Mouse (Mus musculus) midbrain, postnatal 0 days (tissue): ENCODE results near the gene Eri3. TPM values are rescaled to one million over a fixed set of nuclear protein-coding genes. Genes with fewer than 3 reads are reported as not detected.

Source experiments
- ATAC-seq: fragments of 200-750 bp; cut with Nextera tagmentation; 2 replicates; pipeline ENCODE4 v1.8.0; 2017; ENCODE audit warnings: moderate number of reproducible peaks, mild to moderate bottlenecking, moderate TSS enrichment, moderate library complexity; ENCODE audit not compliant: low FRiP score
- DNase-seq: peaks from one replicate; pipeline ENCODE4 v3.0.0-alpha.2; 2015; ENCODE audit warnings: low spot score
- H3K27ac ChIP-seq: fragments of 300-500 bp; sonication (generic); 2 replicates; pipeline ENCODE4 v1.5.1; 2014; ENCODE audit warnings: low read depth, mild to moderate bottlenecking, low read length, mixed read lengths
- H3K27me3 ChIP-seq: fragments of 300-500 bp; sonication (generic); 2 replicates; pipeline ENCODE4 v1.6.1; 2014; ENCODE audit warnings: low read length, control low read depth, mixed read lengths; ENCODE audit not compliant: insufficient read depth
- H3K36me3 ChIP-seq: fragments of 300-500 bp; sonication (generic); 2 replicates; pipeline ENCODE4 v1.6.1; 2014; ENCODE audit warnings: low read length, control low read depth, mixed read lengths; ENCODE audit not compliant: insufficient read depth
- H3K4me1 ChIP-seq: fragments of 300-500 bp; sonication (generic); 2 replicates; pipeline ENCODE4 v1.6.1; 2014; ENCODE audit warnings: mild to moderate bottlenecking, control low read depth, antibody characterized with exemption, low read length, mixed read lengths; ENCODE audit not compliant: insufficient read depth
- H3K4me2 ChIP-seq: fragments of 300-500 bp; sonication (generic); 2 replicates; pipeline ENCODE4 v1.6.1; 2014; ENCODE audit warnings: low read depth, mild to moderate bottlenecking, low read length, mixed read lengths; ENCODE audit not compliant: poor library complexity, severe bottlenecking
- H3K4me3 ChIP-seq: fragments of 300-500 bp; sonication (generic); 2 replicates; pipeline ENCODE4 v1.5.1; 2014; ENCODE audit warnings: low read depth, mild to moderate bottlenecking, low read length, moderate library complexity
- H3K9ac ChIP-seq: fragments of 300-500 bp; sonication (generic); replicated peaks from 2 replicates; pipeline ENCODE4 v1.6.1; 2014; ENCODE audit warnings: mild to moderate bottlenecking, low read length, moderate library complexity, mixed read lengths; ENCODE audit not compliant: poor library complexity, severe bottlenecking
- H3K9me3 ChIP-seq: fragments of 300-500 bp; sonication (generic); 2 replicates; pipeline ENCODE4 v1.6.1; 2016; ENCODE audit warnings: low read length, control low read depth
- CTCF ChIP-seq: IDR thresholded peaks from 2 replicates; pipeline ENCODE4 v1.5.1; 2016; ENCODE audit warnings: antibody characterized with exemption, mild to moderate bottlenecking
- whole genome bisulfite sequencing: fragments of 180-500 bp; shearing (Covaris S2); extraction: QIAGEN DNeasy Blood & Tissue Kit; methylation state at CpG from one replicate; pipeline ENCODE4 v1.1.7; 2014; 5-methylcytosine and 5-hydroxymethylcytosine counted together
- polyA plus RNA-seq: library from polyadenylated mRNA; unstranded; fragments of >200 nt; fragmentation: Nextera tagmentation; extraction: Ambion mirVana; gene quantifications from 2 replicates; pipeline ENCODE4 v1.2.1, GENCODE M21; 2015
- total RNA-seq: library from RNA; depleted of rRNA; stranded (reverse); fragments of >200 nt; gene quantifications from 2 replicates; pipeline ENCODE4 v1.2.3, GENCODE M21; 2014

Gene Eri3
- total and polyA plus RNA-seq, 2 experiments from 2014 or later: 291 to 323 TPM

DNA sequence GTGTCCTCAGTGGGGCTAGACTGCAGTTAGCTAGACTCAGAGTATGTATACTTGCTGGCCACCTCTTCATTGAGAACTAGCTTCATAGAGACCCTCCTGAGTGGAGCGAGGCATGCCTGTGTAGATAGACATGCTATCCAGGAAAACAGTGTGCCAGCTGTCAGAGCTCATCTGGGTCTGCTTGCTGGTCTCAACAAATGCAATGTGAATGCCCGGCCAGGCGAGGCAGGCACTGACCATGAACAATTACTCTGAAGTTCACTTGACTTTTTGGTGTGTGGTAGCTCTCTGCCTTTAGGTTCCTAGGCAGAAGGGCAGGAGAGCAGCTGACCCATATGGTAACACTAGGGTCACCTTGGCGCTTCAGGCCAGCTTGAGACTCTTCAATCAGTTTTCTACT lies 66.4 kb downstream of the Eri3 start:
- no peaks in the 10 kb centered on the region for H3K27me3 ChIP-seq
- DNase-seq (no peak), ATAC-seq (no peak)
- WGBS: 94% methylated on average over 4 of the region's 4 CpGs
- H3K9ac ChIP-seq: no peak overlapping the region
- no peak overlapping the region for H3K4me3 ChIP-seq
- peaks cover 46% of the 10 kb centered on the region for H3K36me3 ChIP-seq
- no peak overlapping the region for H3K27ac ChIP-seq
- no peaks in the 10 kb centered on the region for H3K4me1 ChIP-seq
- H3K4me2 ChIP-seq: no peak overlapping the region
- H3K9me3 ChIP-seq: no peaks in the 10 kb centered on the region
- no peak for TF ChIP-seq CTCF

DNA sequence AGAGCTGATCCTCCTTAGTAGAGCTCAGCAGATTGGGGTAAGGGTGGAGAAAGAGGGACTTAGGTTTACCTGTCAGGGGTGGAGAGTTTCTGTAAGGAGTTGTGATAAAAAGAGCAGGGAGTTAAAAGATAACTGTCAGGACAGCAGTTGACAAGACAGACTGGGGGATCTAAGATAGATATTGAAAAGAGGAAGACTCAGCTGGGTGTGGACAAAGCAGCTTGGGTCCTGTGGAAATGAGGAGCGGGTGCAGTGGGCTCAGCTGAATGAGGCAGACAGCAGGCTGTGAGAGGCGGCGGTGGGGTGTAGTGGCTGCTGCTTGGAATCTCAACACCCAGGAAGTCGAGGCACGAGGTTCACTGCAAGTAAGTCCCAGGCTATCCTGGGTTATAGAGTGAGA lies 72.1 kb downstream of the Eri3 start:
- Histone ChIP-seq H3K4me2 (no peak overlapping the region), H3K4me1 (no peaks in the 10 kb centered on the region), H3K27ac (no peak overlapping the region), H3K9ac (no peak overlapping the region), H3K27me3 (no peaks in the 10 kb centered on the region), H3K4me3 (no peak overlapping the region), H3K36me3 (peaks cover 11% of the 10 kb centered on the region), H3K9me3 (no peaks in the 10 kb centered on the region)
- TF ChIP-seq CTCF: no peak
- DNase-seq: no peak
- 95% methylated on average over 5 of the region's 5 CpGs for WGBS
- no peak for ATAC-seq

DNA sequence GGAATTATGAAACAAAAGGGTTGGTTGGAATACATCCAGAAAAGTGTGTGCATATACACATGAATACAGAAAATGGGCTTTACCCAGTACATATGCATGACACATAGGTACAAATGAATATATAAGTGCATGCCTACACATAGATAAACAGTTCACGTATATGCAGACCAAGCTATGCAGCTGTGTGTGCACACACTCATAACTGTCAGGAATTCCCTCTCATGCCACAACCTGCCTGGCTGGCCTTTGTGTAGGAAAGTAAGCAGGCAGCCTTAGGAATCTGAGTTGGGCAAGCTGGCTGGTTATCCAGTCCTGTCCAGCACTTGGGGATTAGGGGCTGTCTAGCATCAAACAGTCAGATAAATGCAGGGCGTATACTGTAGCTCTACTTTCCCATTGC lies 72.9 kb downstream of the Eri3 start:
- H3K9ac ChIP-seq: no peak overlapping the region
- ATAC-seq (no peak), DNase-seq (no peak)
- peaks cover 9% of the 10 kb centered on the region for H3K36me3 ChIP-seq
- no peak for TF ChIP-seq CTCF
- no peak overlapping the region for H3K4me3 ChIP-seq
- H3K4me1 ChIP-seq: no peaks in the 10 kb centered on the region
- WGBS: 75% methylated on average over 2 of the region's 2 CpGs
- H3K27ac ChIP-seq: no peak overlapping the region
- H3K4me2 ChIP-seq: no peak overlapping the region
- no peaks in the 10 kb centered on the region for H3K9me3 ChIP-seq
- H3K27me3 ChIP-seq: no peaks in the 10 kb centered on the region

DNA sequence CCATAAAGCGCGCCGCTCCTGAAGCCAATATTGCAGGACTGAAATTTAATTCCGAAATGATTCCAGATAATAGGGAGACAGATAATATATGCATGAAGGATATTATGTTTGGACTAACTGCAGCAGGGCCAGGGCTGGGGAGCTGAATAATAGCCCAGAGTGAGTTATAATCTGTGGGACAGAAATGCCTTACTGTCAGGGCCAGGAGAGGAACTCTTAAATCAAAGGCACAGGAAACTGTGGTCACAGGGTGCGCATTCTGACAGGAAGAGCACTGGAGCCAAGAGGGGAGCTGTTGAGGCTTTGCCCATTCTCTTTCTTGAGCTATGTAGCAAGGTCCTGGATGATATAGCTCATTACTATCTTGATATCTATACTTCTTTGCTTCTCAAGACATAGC lies 74.5 kb downstream of the Eri3 start:
- DNase-seq (no peak), ATAC-seq (no peak)
- H3K27me3 ChIP-seq: no peaks in the 10 kb centered on the region
- TF ChIP-seq CTCF: no peak
- no peak overlapping the region for H3K9ac ChIP-seq
- no peak overlapping the region for H3K27ac ChIP-seq
- no peak overlapping the region for H3K4me2 ChIP-seq
- H3K9me3 ChIP-seq: no peaks in the 10 kb centered on the region
- peaks cover 9% of the 10 kb centered on the region for H3K36me3 ChIP-seq
- H3K4me3 ChIP-seq: no peak overlapping the region
- WGBS: 82% methylated on average over 5 of the region's 5 CpGs
- H3K4me1 ChIP-seq: no peaks in the 10 kb centered on the region

DNA sequence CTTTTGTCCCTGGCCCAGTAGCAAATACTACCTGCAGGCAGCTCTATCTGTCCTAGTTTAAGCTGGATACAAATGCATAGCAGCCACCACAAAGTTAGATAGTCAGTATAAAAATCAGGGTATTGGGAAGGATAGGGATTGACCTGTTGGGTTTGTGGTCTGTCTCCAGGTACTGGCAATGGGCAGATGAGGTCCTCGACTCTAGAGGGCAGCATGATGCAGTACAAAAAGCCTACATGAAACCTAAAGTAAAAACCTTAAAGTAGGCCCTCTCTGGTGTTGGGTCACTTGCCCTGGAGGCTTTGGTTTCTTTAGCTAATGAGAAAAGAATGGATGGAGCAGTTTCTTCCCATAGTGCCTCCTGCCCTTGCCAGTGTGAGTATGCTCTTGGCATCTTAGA lies 78.3 kb downstream of the Eri3 start:
- Histone ChIP-seq H3K9ac (no peak overlapping the region), H3K9me3 (no peaks in the 10 kb centered on the region), H3K36me3 (peaks cover 4% of the 10 kb centered on the region), H3K4me2 (no peak overlapping the region), H3K27me3 (no peaks in the 10 kb centered on the region), H3K4me1 (no peaks in the 10 kb centered on the region), H3K27ac (no peak overlapping the region), H3K4me3 (no peak overlapping the region)
- DNase-seq: no peak
- ATAC-seq: no peak
- TF ChIP-seq CTCF: peak; percentile 30
- 57% methylated on average over 1 of the region's 1 CpGs for WGBS

DNA sequence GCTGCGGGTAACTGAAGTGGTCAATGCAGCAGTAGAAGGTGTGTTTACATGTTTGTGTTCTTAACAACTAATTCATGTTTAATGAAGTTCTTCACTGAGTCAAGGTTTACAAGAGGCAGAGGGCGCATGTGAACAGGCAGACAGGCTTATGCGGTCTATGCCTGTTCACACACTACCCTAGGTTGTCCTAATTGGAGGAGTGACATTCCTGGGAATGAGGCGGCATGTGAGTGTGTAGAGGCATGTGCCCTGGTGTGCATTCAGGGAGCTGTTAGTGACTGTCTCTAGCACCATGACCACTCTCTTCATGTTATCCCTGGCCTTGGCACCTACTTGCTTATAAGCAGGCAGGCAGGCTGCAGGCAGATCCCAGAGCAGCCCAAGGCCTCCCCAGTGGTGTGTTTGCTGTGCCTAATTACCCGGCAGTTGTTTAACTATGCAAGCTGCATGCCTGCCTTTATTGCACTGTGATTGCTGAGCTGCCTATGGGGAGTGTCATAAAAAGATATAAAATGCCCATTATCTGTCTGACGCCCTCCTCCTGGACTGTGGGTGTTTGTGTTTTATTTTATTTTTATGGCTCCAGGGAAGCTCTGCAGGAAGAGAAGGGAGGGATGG lies 80.0 kb downstream of the Eri3 start:
- 74% methylated on average over 6 of the region's 6 CpGs for WGBS
- no peak for TF ChIP-seq CTCF

More for the DNA sequence above, 80.0 kb downstream of the Eri3 start:
- DNase-seq (no peak), ATAC-seq (no peak)
- H3K36me3 ChIP-seq: no peaks in the 10 kb centered on the region; the same call in 1 of the 2 replicates
- no peaks in the 10 kb centered on the region for H3K4me1 ChIP-seq
- no peaks in the 10 kb centered on the region for H3K27me3 ChIP-seq
- no peak overlapping the region for H3K4me2 ChIP-seq
- H3K9me3 ChIP-seq: no peaks in the 10 kb centered on the region
- no peak overlapping the region for H3K27ac ChIP-seq
- H3K9ac ChIP-seq: no peak overlapping the region
- H3K4me3 ChIP-seq: no peak overlapping the region
